Mouse (Mus musculus) cerebellum, postnatal 10 days (tissue): ENCODE measurements around the gene Stap2.
A peak's percentile ranks its signal among the peaks of the same experiment; 100 is the strongest.

Source experiments
- DNase-seq, 2 experiments: peaks; one replicate each; pipeline ENCODE4 v3.0.0; 2021; ENCODE audit warnings: mixed read lengths in 2 of 2

Gene Stap2

DNA sequence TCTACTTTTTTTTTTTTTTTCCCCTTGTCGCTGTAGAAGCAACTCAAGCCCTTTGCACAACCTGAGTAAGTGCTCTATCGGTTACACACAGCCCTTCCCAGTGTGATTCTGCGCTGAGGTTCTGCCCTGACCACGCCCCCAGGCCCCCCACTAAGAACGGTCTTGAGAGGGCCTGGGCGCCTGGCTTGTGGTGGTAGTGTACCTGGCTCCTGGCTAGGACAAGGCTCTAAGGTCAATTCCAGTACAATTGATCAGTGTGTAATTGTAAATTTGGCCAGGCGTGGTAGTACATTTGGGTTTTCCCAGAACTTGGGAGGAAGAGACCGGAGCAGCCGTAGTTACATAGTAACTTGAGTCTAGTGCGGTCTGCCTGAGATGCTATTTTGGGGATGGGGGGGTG is 1.6 kb upstream of the Stap2 start:
- peak in 1 of 2 experiments; percentile 61 for DNase-seq

- DNase-seq: peak in 1 of 2 experiments; percentile 29
These were observed 2.4 kb downstream of the Stap2 start for GRCm38 (mm10) chr17:56003000-56003399.

- no peak for DNase-seq
These were observed 5.4 kb downstream of the Stap2 start for GRCm38 (mm10) chr17:55999794-56000499.

DNA sequence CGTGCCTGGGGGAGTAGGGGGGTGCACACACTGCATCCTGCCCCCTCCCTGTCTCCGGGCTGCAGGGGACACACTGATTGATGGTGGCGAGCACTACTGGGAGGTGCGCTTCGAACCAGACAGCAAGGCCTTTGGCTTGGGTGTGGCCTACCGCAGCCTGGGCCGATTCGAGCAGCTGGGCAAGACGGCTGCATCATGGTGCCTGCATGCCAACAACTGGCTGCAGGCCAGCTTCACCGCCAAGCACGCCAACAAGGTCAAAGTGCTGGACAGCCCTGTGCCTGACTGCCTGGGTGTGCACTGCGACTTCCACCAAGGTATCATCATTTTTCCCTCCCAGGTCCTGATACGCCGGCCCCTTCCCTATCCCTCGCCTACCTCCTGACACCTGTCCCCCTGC is 9.4 kb downstream of the Stap2 start:
- peak in 1 of 2 experiments; percentile 47 for DNase-seq

DNA sequence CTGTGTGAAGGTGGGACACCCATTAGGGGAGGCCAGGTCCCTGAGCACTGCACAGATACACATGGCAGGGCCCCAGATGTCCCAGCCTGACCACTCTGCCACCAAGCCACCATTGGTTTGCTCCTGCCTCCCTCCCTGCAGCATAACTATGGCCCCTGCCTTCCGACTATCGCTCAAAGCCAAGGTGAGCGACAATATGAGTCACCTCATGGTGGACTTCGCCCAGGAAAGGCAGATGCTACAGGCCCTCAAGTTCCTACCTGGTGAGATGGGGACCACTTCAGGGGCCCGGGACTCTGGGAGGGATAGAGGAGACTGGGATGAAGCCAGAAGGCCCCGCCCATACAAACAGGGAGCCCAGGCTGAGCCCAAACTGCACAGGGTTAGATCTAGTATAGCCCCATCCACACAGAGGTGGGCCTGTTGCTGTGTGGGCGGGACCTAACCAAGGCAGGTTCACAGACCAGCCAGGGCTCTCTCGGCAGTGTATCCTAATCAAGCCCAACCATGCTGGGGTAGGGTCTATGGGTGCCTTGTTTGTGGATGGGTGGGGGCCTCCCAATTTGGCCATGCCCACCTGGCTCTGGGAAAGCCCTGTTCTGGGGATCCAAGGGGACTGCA is 15.0 kb downstream of the Stap2 start:
- DNase-seq: no peak

DNA sequence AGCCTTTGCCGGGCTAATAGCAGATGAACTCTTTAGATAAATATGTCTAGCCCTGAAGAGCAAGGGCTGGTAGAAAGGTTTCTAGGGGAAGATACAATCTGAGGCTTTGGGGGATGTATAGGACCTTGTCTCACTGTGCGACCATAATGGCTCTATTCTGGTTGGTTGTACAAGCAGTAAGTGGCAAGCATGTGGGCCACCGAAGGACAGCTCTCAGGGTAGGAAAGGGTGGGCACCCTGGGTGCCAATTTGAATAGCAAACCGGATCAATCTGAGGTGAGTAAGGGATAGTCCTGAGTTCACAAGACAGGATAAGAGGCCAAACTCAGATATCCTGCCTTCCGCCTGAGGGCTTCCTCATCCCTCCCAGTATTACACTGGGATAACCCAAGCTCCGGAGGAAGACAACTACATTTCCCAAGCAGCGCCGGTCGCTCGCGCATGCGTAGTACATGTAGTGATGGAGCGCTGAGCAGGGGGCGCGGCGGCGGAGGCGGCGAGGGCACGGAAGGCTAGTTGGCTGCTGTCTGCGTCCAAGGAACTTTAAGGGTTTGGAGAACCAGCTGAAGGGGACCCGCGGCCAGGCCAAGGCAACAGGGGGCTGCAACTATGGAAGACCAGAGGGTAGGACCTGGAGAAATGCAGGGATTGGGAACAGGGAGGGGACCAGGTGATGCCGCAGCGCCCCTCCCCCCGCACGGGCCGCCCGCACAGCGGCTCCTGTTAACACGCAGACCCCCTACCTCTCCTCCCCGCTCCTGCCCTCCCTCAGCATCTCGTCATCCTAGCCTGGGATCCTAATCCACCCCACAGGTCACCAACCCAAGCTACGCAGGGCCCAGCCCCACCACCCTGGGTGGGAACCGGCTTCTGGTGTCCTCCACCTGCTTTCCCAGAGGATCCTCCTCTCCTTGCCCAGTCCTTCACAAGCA is 19.1 kb downstream of the Stap2 start, which contains the start of gene Fsd1:
Gene Fsd1, plus strand, starts transcription at position 480 of the 932 bp plus-strand sequence.
- DNase-seq: peak; percentile 90 to 94

GRCm38 (mm10) chr17:55977301-55977700 is 28.1 kb downstream of the Stap2 start:
- DNase-seq: no peak

DNA sequence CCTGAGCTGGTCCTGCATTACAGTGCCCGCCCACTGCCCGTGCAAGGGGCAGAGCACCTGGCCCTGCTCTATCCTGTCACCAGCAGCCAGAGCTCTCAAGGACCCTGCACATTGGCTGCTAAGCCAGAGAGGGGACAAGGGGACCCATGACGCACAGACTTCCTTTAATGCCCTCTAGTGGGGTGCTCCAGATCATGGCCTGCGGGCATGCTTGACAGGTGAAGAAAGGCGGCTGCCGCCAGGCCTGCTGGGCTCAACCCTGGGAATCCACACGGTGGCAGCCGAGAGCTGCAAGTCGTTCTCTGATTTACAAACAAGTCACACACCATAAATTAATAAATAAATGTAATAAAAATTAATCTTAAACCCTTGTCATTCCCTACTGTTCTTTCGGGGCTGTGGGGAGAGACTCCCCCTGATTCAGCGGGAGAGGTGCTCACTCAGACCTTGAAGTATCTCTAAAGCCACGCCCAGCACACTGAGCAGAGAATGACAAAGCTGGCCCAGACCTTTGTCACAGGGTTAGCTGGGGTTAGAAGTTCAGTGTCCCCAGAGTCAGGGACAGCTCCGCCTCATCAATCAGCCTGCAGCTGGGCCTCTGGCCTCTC is 29.0 kb downstream of the Stap2 start:
- DNase-seq: peak; percentile 92 to 93

- peak; percentile 48 to 54 for DNase-seq
These were observed 33.9 kb downstream of the Stap2 start for GRCm38 (mm10) chr17:55971453-55971852.

DNA sequence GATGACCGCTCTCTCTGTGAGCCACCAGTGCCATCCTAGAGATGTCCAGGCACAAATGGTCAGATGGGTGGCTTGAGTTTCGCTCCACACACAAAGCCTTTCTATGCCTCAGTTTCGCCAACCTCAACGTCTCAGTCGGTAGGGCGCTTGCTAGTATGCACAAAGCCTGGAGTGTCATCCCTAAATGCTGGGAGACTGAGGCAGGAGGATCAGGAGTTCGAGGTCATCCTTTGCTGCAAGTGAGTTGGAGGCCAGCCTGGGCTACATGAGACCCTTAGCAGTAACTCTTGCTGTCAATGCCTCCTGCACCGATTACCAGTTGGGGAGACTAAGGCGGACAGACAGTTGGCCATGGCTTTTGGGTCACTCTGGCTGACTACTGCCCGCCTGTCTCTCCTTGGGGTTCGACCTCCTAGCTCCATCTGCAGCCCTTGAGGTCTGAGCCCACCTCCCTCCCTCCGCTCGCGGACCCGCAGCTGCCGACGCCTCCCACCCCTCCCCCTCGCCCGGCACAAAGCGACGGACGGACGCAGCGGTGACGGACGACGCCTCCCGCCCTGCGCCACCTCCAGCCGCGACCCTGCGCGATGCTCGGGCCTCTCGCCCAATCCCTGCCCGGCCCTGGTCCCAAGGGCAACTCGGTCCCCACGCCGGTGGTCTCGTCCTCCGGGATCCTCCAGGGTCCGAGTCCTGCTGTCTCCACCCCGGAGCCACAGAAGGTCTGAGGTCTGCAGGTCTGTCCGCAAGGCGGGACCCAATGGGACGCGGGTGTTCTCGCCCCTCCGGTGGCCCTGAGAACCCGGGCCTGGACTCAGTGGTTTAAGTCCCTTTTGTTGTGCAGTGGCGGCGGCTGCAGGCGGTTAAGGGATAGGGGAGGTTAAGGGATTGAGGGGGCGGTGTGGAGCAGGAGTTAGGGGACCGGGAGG is 35.2 kb downstream of the Stap2 start, which contains the start of gene Shd:
Gene Shd, plus strand, starts transcription at position 502 of the 926 bp plus-strand sequence.
- peak; percentile 87 to 89 for DNase-seq

- DNase-seq: peak; percentile 78 to 79
These were observed 35.8 kb downstream of the Stap2 start for GRCm38 (mm10) chr17:55969560-55969959.

- DNase-seq: peak; percentile 63 to 66
These were observed 37.2 kb downstream of the Stap2 start for GRCm38 (mm10) chr17:55968210-55968609.

DNA sequence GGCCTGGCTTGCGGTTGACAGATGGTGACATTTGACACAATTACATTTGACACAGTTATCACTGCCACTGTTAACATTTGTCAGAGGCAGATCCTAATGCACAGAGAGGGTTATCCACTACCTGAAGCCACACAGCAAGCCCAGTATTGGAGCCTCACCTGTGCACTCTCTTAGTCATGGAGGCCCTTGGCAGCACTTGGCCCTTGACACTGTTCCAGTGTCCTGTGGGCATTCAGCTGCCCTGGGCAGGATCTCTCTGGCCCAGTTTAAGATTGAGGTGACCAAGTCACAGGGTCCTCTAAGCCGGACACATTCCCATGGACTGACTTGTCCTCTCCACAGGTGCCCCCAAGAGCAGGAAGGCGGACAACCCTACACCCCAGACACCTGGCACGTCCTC is 38.2 kb downstream of the Stap2 start:
- peak in 1 of 2 experiments; percentile 37 for DNase-seq

DNA sequence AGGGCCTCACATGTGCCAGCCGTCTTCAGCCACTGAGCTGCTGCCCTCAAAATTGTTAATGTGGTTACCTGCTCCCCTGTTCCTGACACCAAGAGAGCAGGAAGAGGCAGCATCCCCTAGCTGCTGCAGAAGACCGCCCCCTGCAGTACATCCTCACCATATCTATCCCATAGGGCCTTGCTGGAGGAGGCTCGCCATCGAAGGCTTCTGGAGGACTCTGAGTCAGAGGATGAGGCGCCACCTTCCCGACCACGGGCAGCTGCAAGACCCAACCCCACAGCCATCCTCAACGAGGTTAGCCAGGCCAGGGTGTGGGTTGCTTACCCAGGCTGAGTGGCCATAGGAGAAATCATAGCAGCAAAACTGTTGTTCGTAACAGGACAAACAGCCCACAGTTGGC is 40.4 kb downstream of the Stap2 start:
- no peak for DNase-seq

DNA sequence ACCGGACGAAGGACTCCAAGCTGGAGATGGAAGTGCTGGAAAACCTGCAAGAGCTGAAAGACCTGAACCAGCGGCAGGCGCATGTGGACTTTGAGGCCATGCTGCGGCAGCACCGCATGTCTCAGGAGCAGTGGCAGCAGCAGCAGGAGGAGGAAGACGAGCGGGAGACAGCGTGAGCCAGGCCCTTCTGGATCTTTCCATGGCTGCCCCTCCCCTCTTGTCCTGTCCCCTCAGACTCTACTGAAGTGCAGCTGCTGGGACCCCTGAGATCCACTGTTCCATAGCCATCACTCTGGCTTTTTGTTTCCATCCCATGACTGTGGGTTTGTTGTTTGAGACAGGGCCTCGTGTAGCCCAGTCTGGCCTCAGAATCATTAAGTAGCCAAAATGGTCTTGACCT is 40.9 kb downstream of the Stap2 start:
- no peak for DNase-seq

GRCm38 (mm10) chr17:55963171-55963570 is 42.2 kb downstream of the Stap2 start:
- DNase-seq: peak in 1 of 2 experiments; percentile 5

DNA sequence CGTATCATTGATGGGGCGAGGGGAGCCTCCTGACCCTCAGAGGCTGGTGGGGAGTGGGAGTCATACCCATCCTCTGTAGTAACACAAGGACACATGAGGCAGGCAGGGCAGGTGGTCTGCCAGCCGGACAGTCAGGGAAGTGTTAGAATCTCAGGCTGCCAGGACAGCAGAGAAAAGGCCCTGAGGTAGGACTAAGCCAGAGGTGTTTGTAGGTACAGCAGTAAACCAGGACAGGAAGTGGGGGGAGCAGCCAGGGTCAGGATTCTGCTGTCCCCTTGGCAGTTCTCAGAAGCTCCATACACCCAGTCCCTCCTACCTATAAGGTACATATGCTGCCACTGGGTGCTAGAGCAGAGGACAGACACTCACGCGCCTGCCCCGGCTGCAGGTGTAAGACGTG is 43.8 kb downstream of the Stap2 start:
- no peak for DNase-seq

DNA sequence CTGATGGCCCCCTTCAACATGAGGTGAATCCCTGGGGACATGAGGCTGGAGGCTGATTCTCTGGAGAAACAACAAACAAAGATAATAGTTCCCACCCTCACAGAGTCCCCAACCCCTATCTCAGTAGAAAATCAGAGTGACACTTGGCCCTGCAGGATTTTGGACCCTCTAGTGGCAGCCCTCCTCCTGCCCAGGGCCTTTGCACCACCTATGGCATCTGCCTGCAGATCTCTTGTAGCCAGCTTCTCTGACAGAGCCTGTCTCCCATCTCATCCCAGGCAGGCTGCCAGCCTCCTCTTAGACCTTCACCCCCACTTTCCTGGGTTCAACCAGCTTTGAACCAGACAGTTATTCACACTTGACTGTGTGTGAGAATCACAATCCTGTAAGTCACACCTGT is 44.6 kb downstream of the Stap2 start:
- DNase-seq: peak in 1 of 2 experiments; percentile 19

DNA sequence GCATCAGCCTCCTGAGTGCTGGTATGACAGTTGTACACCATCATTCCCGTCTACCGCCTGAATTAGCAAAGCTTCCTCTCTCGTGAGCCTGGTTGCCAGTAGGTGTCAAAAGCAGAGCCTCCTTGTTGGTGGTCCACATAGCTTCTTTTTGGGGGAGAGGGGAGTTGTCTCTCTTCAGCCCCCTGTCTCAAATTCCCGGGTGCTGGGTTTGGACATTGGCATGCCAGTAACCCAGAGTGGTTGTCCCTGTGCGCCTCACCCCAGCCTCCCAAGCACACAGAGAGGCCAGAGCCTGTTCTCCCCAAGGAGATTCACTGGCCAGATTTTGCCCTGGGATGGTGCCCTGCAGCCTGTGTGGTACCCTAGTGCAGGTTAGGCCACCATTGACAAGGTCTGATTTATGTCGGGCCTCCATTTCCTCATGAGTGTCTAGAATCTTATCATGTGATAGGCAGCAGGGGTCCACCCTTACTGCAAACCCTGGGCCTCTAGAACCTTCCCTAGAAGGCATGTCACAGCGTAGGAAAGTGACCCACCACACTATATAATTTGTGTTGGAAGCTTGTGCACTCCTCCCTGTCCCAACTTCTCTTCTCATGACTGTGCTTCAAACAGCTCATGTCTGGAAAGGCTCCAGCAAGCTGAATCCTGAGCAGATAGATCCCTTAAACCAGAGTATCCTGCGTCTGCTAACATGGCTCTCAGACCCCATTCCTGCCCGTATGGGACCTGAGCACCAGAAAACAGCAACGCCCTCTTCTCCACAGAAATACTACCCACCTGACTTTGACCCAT is 45.2 kb downstream of the Stap2 start:
- no peak for DNase-seq

- peak; percentile 94 to 95 for DNase-seq
These were observed 46.3 kb downstream of the Stap2 start, which contains the start of gene Yju2 for GRCm38 (mm10) chr17:55958918-55959728. Gene Yju2, plus strand, starts transcription at chr17:55959099.
